Mouse (Mus musculus): ENCODE measurements around the gene Sned1. TPM values are rescaled to one million over a fixed set of nuclear protein-coding genes. Genes with fewer than 3 reads are reported as not detected.

The Sned1 gene
- polyA plus RNA-seq, 1 experiment from 2014 or later: 5.3 TPM

Small RNA genes lying within 50 kb of the gene (microRNA-seq; reads per million reads assigned to microRNA genes)
- gene Mir6901 (not detected), gene Mir6902 (not detected)

Other genes starting within 250 kb of the Sned1 start
- gene Aqp12, start 229.5 kb upstream of the Sned1 start, polyA plus RNA-seq (2014; fragmentation: Nextera tagmentation; extraction: Ambion mirVana): not detected in 2 replicates
- 58.0 and 73.8 TPM in 2 replicates for gene Kif1a, start 133.9 kb upstream of the Sned1 start, polyA plus RNA-seq (2014; fragmentation: Nextera tagmentation; extraction: Ambion mirVana)
- gene Agxt, start 100.6 kb upstream of the Sned1 start, polyA plus RNA-seq (2014; fragmentation: Nextera tagmentation; extraction: Ambion mirVana): not detected in 2 replicates
- gene 2310007B03Rik, start 74.9 kb upstream of the Sned1 start, polyA plus RNA-seq (2014; fragmentation: Nextera tagmentation; extraction: Ambion mirVana): 0.57 TPM in 1 of 2 replicates, not detected in the other
- gene Crocc2, start 67.1 kb upstream of the Sned1 start, polyA plus RNA-seq (2014; fragmentation: Nextera tagmentation; extraction: Ambion mirVana): 0.12 and 0.15 TPM in 2 replicates
- 34.5 and 38.5 TPM in 2 replicates for gene Mterf4, start 70.1 kb downstream of the Sned1 start, polyA plus RNA-seq (2014; fragmentation: Nextera tagmentation; extraction: Ambion mirVana)
- gene Ppp1r7, start 107.0 kb downstream of the Sned1 start, polyA plus RNA-seq (2014; fragmentation: Nextera tagmentation; extraction: Ambion mirVana): 78.2 and 79.0 TPM in 2 replicates
- 17.4 and 18.9 TPM in 2 replicates for gene Pask, start 107.6 kb downstream of the Sned1 start, polyA plus RNA-seq (2014; fragmentation: Nextera tagmentation; extraction: Ambion mirVana)
- gene Ano7, start 138.1 kb downstream of the Sned1 start, polyA plus RNA-seq (2014; fragmentation: Nextera tagmentation; extraction: Ambion mirVana): 0.23 and 0.32 TPM in 2 replicates
- gene Hdlbp, start 243.0 kb downstream of the Sned1 start, polyA plus RNA-seq (2014; fragmentation: Nextera tagmentation; extraction: Ambion mirVana): 95.7 and 98.2 TPM in 2 replicates

Measured in neural tube, embryonic 11.5 days (tissue).